9 mouse cellular contexts compared by ENCODE assay signal in genomic region chr11:96969746-96970145, GRCm38 (mm10). TPM values are rescaled to one million over a fixed set of nuclear protein-coding genes. Genes with fewer than 3 reads are reported as not detected.
DNase-seq lines count a peak whose midpoint lies in the region; ATAC-seq and TF ChIP-seq lines count a peak whose summit lies in the region.
"Had no signal": no experiment of that assay in that cellular context is flagged by ENCODE, and none has a peak within 500 bp of the region (broad histone marks: within the 10 kb centered on the region; RNA-seq: fewer than 3 reads in every experiment).

No protein-coding gene starts in this region.

- no peak for TF ChIP-seq CTCF in left cerebral cortex, adult 2 months (IDR thresholded peaks at IDR 0.05)

- no peaks in the 10 kb centered on the region for H3K27me3 ChIP-seq in heart, embryonic 11.5 days (ENCODE audit: control insufficient read depth, insufficient read depth, low read length)
- H3K27me3 ChIP-seq: midbrain, embryonic 12.5 days had no signal

- no peak; the same call in 1 of the 2 replicates for ATAC-seq in heart, embryonic 11.5 days (replicated peaks; ENCODE audit: insufficient number of reproducible peaks, low FRiP score, low TSS enrichment)
- no peak for ATAC-seq in granulocyte monocyte progenitor cell, adult 5-6 weeks (replicated peaks; ENCODE audit: poor library complexity, severe bottlenecking)
- no peak for ATAC-seq in monocyte, adult 5-6 weeks (replicated peaks; ENCODE audit: insufficient number of reproducible peaks, low FRiP score, low TSS enrichment, poor library complexity, severe bottlenecking)

- H3K4me2 ChIP-seq in heart, embryonic 11.5 days, result peak overlapping the region; percentile 41
- H3K4me2 ChIP-seq: midbrain, embryonic 12.5 days had no signal

- no peak overlapping the region for H3K4me3 ChIP-seq in left cerebral cortex, adult 2 months
- H3K4me3 ChIP-seq in heart, embryonic 11.5 days (ENCODE audit: low read depth, low read length), result no peak overlapping the region
- H3K4me3 ChIP-seq: midbrain, embryonic 12.5 days had no signal

- DNase-seq in left cerebral cortex, adult 2 months (ENCODE audit: extremely low spot score in 1 of 2, low spot score in 2 of 2), result no peak
- DNase-seq in left cerebral cortex, adult 11 months (ENCODE audit: low spot score), result no peak
- DNase-seq in cerebellum, adult 18-20 months, result peak; percentile 82 to 87
- peak; percentile 75 for DNase-seq in kidney, postnatal 10 days
- DNase-seq in lung, postnatal 36 days, result peak; percentile 83

- intact Hi-C loops in left cerebral cortex, adult 2 months (cut with DNase I), result no loop called here

- peak overlapping the region; percentile 68 for H3K27ac ChIP-seq in left cerebral cortex, adult 2 months
- H3K27ac ChIP-seq in heart, embryonic 11.5 days (ENCODE audit: low read depth, low read length), result peak overlapping the region; percentile 91
- H3K27ac ChIP-seq: midbrain, embryonic 12.5 days had no signal

- no peaks in the 10 kb centered on the region for H3K9me3 ChIP-seq in heart, embryonic 11.5 days (replicated peaks; ENCODE audit: control insufficient read depth, low read length)
- H3K9me3 ChIP-seq: midbrain, embryonic 12.5 days had no signal

- peaks cover 44% of the 10 kb centered on the region for H3K4me1 ChIP-seq in heart, embryonic 11.5 days (ENCODE audit: control insufficient read depth, insufficient read depth, low read length)

- WGBS in heart, embryonic 11.5 days (ENCODE audit: insufficient replicate concordance), result 54% methylated on average over 1 of the region's 1 CpGs

- peak overlapping the region; percentile 67 for H3K9ac ChIP-seq in heart, embryonic 11.5 days (ENCODE audit: low read depth, low read length)
- H3K9ac ChIP-seq: midbrain, embryonic 12.5 days had no signal

- no peaks in the 10 kb centered on the region for H3K36me3 ChIP-seq in heart, embryonic 11.5 days (ENCODE audit: control insufficient read depth, insufficient read depth, low read length)

RNA-seq across cellular contexts. Expression of gene Sp2, which starts 13.0 kb away (rescaled TPM):
- 10 to 100 TPM; 12.6 to 15.2 TPM for total RNA-seq in left cerebral cortex, adult 2 months (2021)
- polyA plus RNA-seq in heart, embryonic 11.5 days (2014; fragmentation: Nextera tagmentation; extraction: Ambion mirVana), result 17.3 and 17.9 TPM in 2 replicates
- total RNA-seq in granulocyte monocyte progenitor cell, adult 5-6 weeks (2014; fragmentation: Nextera tagmentation), result 19.8 and 22.3 TPM in 2 replicates
- 2.2 and 2.8 TPM in 2 replicates for total RNA-seq in granulocyte monocyte progenitor cell, adult 5-6 weeks (2017)
- 4.2 to 7.6 TPM (median 7.1 TPM) in 3 replicates for total RNA-seq in monocyte, adult 5-6 weeks (2017)

RNA-seq across cellular contexts. Expression of gene Pnpo, which starts 26.0 kb away (rescaled TPM):
- 10 to 100 TPM; 40.0 to 40.2 TPM for total RNA-seq in left cerebral cortex, adult 2 months (2021)
- 63.9 and 68.0 TPM in 2 replicates for polyA plus RNA-seq in heart, embryonic 11.5 days (2014; fragmentation: Nextera tagmentation; extraction: Ambion mirVana)
- total RNA-seq in granulocyte monocyte progenitor cell, adult 5-6 weeks (2014; fragmentation: Nextera tagmentation), result 30.1 and 31.9 TPM in 2 replicates
- 35.0 and 42.1 TPM in 2 replicates for total RNA-seq in granulocyte monocyte progenitor cell, adult 5-6 weeks (2017)
- total RNA-seq in monocyte, adult 5-6 weeks (2017), result 18.3 to 23.7 TPM (median 20.6 TPM) in 3 replicates

RNA-seq across cellular contexts. Expression of gene Prr15l, which starts 41.8 kb away (rescaled TPM):
- not detected for total RNA-seq in left cerebral cortex, adult 2 months (2021)
- 0.23 and 0.50 TPM in 2 replicates for polyA plus RNA-seq in heart, embryonic 11.5 days (2014; fragmentation: Nextera tagmentation; extraction: Ambion mirVana)
- total RNA-seq in granulocyte monocyte progenitor cell, adult 5-6 weeks (2014; fragmentation: Nextera tagmentation), result not detected in 2 replicates
- total RNA-seq in granulocyte monocyte progenitor cell, adult 5-6 weeks (2017), result 0.67 TPM in 1 of 2 replicates, not detected in the other
- total RNA-seq in monocyte, adult 5-6 weeks (2017), result 0.29 TPM in 1 of 3 replicates, not detected in the others

RNA-seq across cellular contexts. Expression of gene Sp6, which starts 43.4 kb away (rescaled TPM):
- total RNA-seq in left cerebral cortex, adult 2 months (2021), result 1 to 10 TPM in 1 of 2 experiments, under 1 TPM in 1; 0.91 to 1.8 TPM
- polyA plus RNA-seq in heart, embryonic 11.5 days (2014; fragmentation: Nextera tagmentation; extraction: Ambion mirVana), result 0.07 and 0.11 TPM in 2 replicates
- total RNA-seq in granulocyte monocyte progenitor cell, adult 5-6 weeks (2014; fragmentation: Nextera tagmentation), result 0.26 and 0.37 TPM in 2 replicates
- total RNA-seq in granulocyte monocyte progenitor cell, adult 5-6 weeks (2017), result not detected in 2 replicates
- not detected in 3 replicates for total RNA-seq in monocyte, adult 5-6 weeks (2017)

RNA-seq across cellular contexts. Expression of gene Cdk5rap3, which starts 53.5 kb away (rescaled TPM):
- total RNA-seq in left cerebral cortex, adult 2 months (2021), result 10 to 100 TPM; 28.6 to 30.0 TPM
- 52.5 and 60.2 TPM in 2 replicates for polyA plus RNA-seq in heart, embryonic 11.5 days (2014; fragmentation: Nextera tagmentation; extraction: Ambion mirVana)
- 53.6 and 66.7 TPM in 2 replicates for total RNA-seq in granulocyte monocyte progenitor cell, adult 5-6 weeks (2014; fragmentation: Nextera tagmentation)
- total RNA-seq in granulocyte monocyte progenitor cell, adult 5-6 weeks (2017), result 68.4 and 68.9 TPM in 2 replicates
- total RNA-seq in monocyte, adult 5-6 weeks (2017), result 38.4 to 51.0 TPM (median 44.6 TPM) in 3 replicates

Comparison
In these comparisons a context has a peak if more than half of its experiments do, and no peak if none do; other contexts are left out.
1. DNase-seq: peak in cerebellum, adult 18-20 months (2 of 2), kidney, postnatal 10 days (single experiment) and lung, postnatal 36 days (single experiment); none in left cerebral cortex, adult 2 months (0 of 2) and left cerebral cortex, adult 11 months (single experiment).